Mouse (Mus musculus) MEL (cell line): ENCODE results near the gene Nat8f1. TPM values are rescaled to one million over a fixed set of nuclear protein-coding genes. Genes with fewer than 3 reads are reported as not detected.
"Not testable (repeated sequence)": the region's sequence is repeated elsewhere in the genome, so short reads cannot be mapped to it uniquely, and the experiment has no call there.

Source experiments
- DNase-seq: peaks from one replicate; pipeline ENCODE4 v3.0.0; 2011; ENCODE audit warnings: low read depth, low spot score
- H3K27ac ChIP-seq: 2 replicates; pipeline ENCODE4 v1.5.1; 2012; ENCODE audit warnings: low read depth, mild to moderate bottlenecking, control low read depth, low read length, moderate library complexity; ENCODE audit not compliant: control insufficient read depth
- H3K27me3 ChIP-seq, 2 experiments: fragments of 150-350 bp in 1 of 2; sonication (generic) in 1 of 2; 2 replicates each; pipeline ENCODE4 v1.6.1; 2012; ENCODE audit warnings: low read length in 2 of 2, mild to moderate bottlenecking in 2 of 2, improper control_type of control experiment in 1 of 2, moderate library complexity in 1 of 2; ENCODE audit not compliant: insufficient read depth in 2 of 2, control insufficient read depth in 1 of 2
- H3K36me3 ChIP-seq, 2 experiments: 2 replicates each; pipeline ENCODE4 v1.6.1; 2012 to 2014; ENCODE audit warnings: low read length in 2 of 2, improper control_type of control experiment in 1 of 2, inconsistent platforms in 1 of 2, mild to moderate bottlenecking in 1 of 2; ENCODE audit not compliant: insufficient read depth in 2 of 2, control insufficient read depth in 1 of 2
- H3K4me1 ChIP-seq, 2 experiments: fragments of 150-350 bp in 1 of 2; sonication (generic) in 1 of 2; 2 replicates each; pipeline ENCODE4 v1.6.1; 2012; ENCODE audit warnings: low read length in 2 of 2, improper control_type of control experiment in 1 of 2, mild to moderate bottlenecking in 1 of 2; ENCODE audit not compliant: insufficient read depth in 2 of 2, control insufficient read depth in 1 of 2
- H3K4me3 ChIP-seq, 2 experiments: fragments of 150-350 bp in 1 of 2; sonication (generic) in 1 of 2; 2 replicates each; pipeline ENCODE4 v1.5.1; 2012; ENCODE audit warnings: low read depth in 2 of 2, low read length in 2 of 2, mild to moderate bottlenecking in 2 of 2, moderate library complexity in 2 of 2, control low read depth in 1 of 2, improper control_type of control experiment in 1 of 2; ENCODE audit not compliant: control insufficient read depth in 1 of 2, insufficient read depth in 1 of 2
- H3K79me2 ChIP-seq: 2 replicates; pipeline ENCODE4 v1.6.1; 2012; ENCODE audit warnings: mild to moderate bottlenecking, low read length, moderate library complexity; ENCODE audit not compliant: control insufficient read depth, poor library complexity, insufficient read depth
- H3K9ac ChIP-seq: 2 replicates; pipeline ENCODE4 v1.6.1; 2012; ENCODE audit warnings: low read depth, mild to moderate bottlenecking, control low read depth, low read length, moderate library complexity; ENCODE audit not compliant: control insufficient read depth, poor library complexity, severe bottlenecking
- H3K9me3 ChIP-seq: fragments of 150-350 bp; sonication (generic); replicated peaks from 2 replicates; pipeline ENCODE4 v1.6.1; 2012; ENCODE audit warnings: mild to moderate bottlenecking, low read length, improper control_type of control experiment, moderate library complexity; ENCODE audit not compliant: insufficient read depth
- CTCF ChIP-seq, 3 experiments: IDR thresholded peaks in 2 of 3; conservative IDR thresholded peaks in 1 of 3; 2 replicates each; pipeline ENCODE4 v1.5.1; 2011 to 2012; ENCODE audit warnings: low read length in 3 of 3, low read depth in 2 of 3, mild to moderate bottlenecking in 2 of 3, improper control_type of control experiment in 1 of 3, inconsistent platforms in 1 of 3, mixed read lengths in 1 of 3, moderate library complexity in 1 of 3; ENCODE audit not compliant: control insufficient read depth in 1 of 3, insufficient read depth in 1 of 3, poor library complexity in 1 of 3, severe bottlenecking in 1 of 3
- ELF1 ChIP-seq: IDR thresholded peaks from 2 replicates; pipeline ENCODE4 v1.6.1; 2014; ENCODE audit warnings: low read depth, mild to moderate bottlenecking, inconsistent platforms, low read length, improper control_type of control experiment, moderate library complexity
- EP300 ChIP-seq, 2 experiments: IDR thresholded peaks; 2 replicates each; pipeline ENCODE4 v1.6.1; 2011; ENCODE audit warnings: improper control_type of control experiment in 2 of 2, low read length in 2 of 2, low read depth in 1 of 2, mild to moderate bottlenecking in 1 of 2
- ETS1 ChIP-seq: IDR thresholded peaks from 2 replicates; pipeline ENCODE4 v1.6.1; 2012; ENCODE audit warnings: low read depth, mild to moderate bottlenecking, inconsistent platforms, low read length, improper control_type of control experiment, moderate library complexity
- GATA1 ChIP-seq: IDR thresholded peaks from 2 replicates; pipeline ENCODE4 v1.6.1; 2011; ENCODE audit warnings: low read depth, low read length, improper control_type of control experiment
- HCFC1 ChIP-seq: IDR thresholded peaks from 2 replicates; pipeline ENCODE4 v1.6.1; 2012; ENCODE audit warnings: low read depth, mild to moderate bottlenecking, inconsistent platforms, low read length, improper control_type of control experiment, moderate library complexity
- MAX ChIP-seq: IDR thresholded peaks from 2 replicates; pipeline ENCODE4 v1.6.1; 2011; ENCODE audit warnings: low read length, improper control_type of control experiment
- MXI1 ChIP-seq: IDR thresholded peaks from 2 replicates; pipeline ENCODE4 v1.6.1; 2011; ENCODE audit warnings: mild to moderate bottlenecking, low read depth, low read length, improper control_type of control experiment
- MYC ChIP-seq: IDR thresholded peaks from 2 replicates; pipeline ENCODE4 v1.6.1; 2011; ENCODE audit warnings: low read depth, mild to moderate bottlenecking, low read length, improper control_type of control experiment, moderate library complexity
- NELFE ChIP-seq: IDR thresholded peaks from 2 replicates; pipeline ENCODE4 v1.6.1; 2011; ENCODE audit warnings: low read depth, low read length, improper control_type of control experiment
- POLR2A ChIP-seq, 2 experiments: IDR thresholded peaks; 2 replicates each; pipeline ENCODE4 v1.6.1; 2011 to 2012; ENCODE audit warnings: low read length in 2 of 2, mild to moderate bottlenecking in 2 of 2, control low read depth in 1 of 2, improper control_type of control experiment in 1 of 2, low read depth in 1 of 2, moderate library complexity in 1 of 2; ENCODE audit not compliant: control insufficient read depth in 1 of 2, insufficient read depth in 1 of 2, poor library complexity in 1 of 2
- POLR2AphosphoS2 ChIP-seq: IDR thresholded peaks from 2 replicates; pipeline ENCODE4 v1.6.1; 2011; ENCODE audit warnings: low read length, improper control_type of control experiment
- SIN3A ChIP-seq: IDR thresholded peaks from 2 replicates; pipeline ENCODE4 v1.6.1; 2012; ENCODE audit warnings: low read length, improper control_type of control experiment, inconsistent platforms
- TAL1 ChIP-seq: IDR thresholded peaks from 2 replicates; pipeline ENCODE4 v1.6.1; 2012; ENCODE audit warnings: mild to moderate bottlenecking, inconsistent platforms, low read length, moderate library complexity, mixed read lengths
- TBP ChIP-seq: IDR thresholded peaks from 2 replicates; pipeline ENCODE4 v1.8.0; 2011; ENCODE audit warnings: low read depth, low read length, improper control_type of control experiment
- TCF12 ChIP-seq: IDR thresholded peaks from 2 replicates; pipeline ENCODE4 v1.6.1; 2014; ENCODE audit warnings: low read depth, mild to moderate bottlenecking, inconsistent platforms, low read length, improper control_type of control experiment, moderate library complexity
- USF1 ChIP-seq: IDR thresholded peaks from 2 replicates; pipeline ENCODE4 v1.6.1; 2014; ENCODE audit warnings: low read depth, mild to moderate bottlenecking, inconsistent platforms, low read length, improper control_type of control experiment, moderate library complexity
- ZMIZ1 ChIP-seq: IDR thresholded peaks from 2 replicates; pipeline ENCODE4 v1.6.1; 2012; ENCODE audit warnings: low read depth, mild to moderate bottlenecking, inconsistent platforms, low read length, improper control_type of control experiment, moderate library complexity
- polyA plus RNA-seq, 2 experiments: library from polyadenylated mRNA; stranded (reverse) in 1 of 2; unstranded in 1 of 2; fragments of >175 nt in 1 of 2; fragments of >200 nt in 1 of 2; gene quantifications; 2 replicates each; pipeline versions ENCODE4 v1.2.1 to v1.2.4; 2012; ENCODE audit warnings: low replicate concordance in 2 of 2, low read depth in 1 of 2; ENCODE audit not compliant: insufficient read length in 2 of 2, insufficient read depth in 1 of 2, missing spikeins in 1 of 2
- total RNA-seq: library from RNA; depleted of rRNA; stranded (reverse); fragments of 300-350 nt; gene quantifications from 2 replicates; pipeline ENCODE4 v1.2.3, GENCODE M21; 2012; rRNA removed

Gene Nat8f1
- total RNA-seq (5.3 and 5.7 TPM in 2 replicates), polyA plus RNA-seq (1 to 10 TPM in 1 of 2 experiments, not detected in 1; 6.9 TPM)

DNA sequence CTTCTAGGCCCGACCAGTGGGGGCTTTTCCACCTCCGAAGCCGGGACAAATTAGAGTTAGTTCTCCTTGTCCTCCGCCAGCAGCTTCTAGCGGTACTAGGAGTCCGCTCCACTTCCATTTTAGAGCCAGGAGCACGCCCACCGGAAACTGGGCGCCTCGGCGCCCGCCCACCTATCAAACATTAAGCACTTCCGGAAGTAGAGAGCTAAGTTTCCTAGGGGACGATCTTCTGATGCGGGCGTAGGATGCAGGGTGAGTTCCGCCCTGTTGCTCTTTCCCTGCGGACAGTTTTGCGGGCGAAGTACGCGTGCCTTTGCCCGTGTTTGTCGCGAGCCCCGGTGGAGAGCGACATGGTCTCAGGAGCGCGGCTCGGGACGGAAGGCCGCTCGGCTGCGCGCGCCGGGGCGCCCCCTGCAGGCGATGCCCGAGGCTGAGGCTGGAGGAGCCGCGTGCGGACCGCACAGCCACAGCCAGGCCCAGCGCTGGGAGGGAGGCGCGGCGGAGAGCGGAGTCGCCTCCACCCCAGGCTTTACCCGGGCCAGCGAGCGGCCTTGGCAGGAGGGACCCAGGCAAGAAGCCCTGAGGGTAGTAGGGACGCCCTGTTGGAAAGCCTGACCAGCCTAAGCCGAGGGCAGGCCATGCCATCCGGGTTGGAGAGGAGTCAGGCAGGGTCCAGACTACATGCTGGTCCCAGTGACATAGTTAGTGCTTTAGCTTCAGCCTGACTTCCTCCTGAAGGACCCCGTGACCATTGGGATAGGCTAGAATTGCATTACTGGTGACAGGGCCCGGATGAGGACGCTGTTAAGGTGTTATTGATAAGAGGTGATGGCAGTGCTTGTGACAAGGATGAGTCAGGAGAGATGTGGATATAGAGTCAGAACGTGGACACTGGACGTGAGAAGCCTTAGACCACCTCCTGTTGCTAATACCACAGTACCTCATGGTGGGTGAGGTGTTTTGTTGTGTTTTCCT lies at the start of gene Nat8f1:
Gene Nat8f1, minus strand, starts transcription at position 149 of the 975 bp plus-strand sequence.
- not testable (repeated sequence) for H3K27me3 ChIP-seq
- TF ChIP-seq ELF1 (peak; percentile 83), USF1 (peak; percentile 80), NELFE (peak; percentile 57), TCF12 (peak; percentile 50), TAL1 (peak; percentile 66), CTCF (IDR thresholded peaks at IDR 0.05 in 2 of 3, conservative IDR thresholded peaks at IDR 0.05 in 1 of 3; ENCODE audit: control insufficient read depth in 1 of 3, insufficient read depth in 1 of 3, low read depth in 2 of 3, low read length in 3 of 3, poor library complexity in 1 of 3, severe bottlenecking in 1 of 3) (peak in 2 of 3 experiments; percentile 22 to 41; a peak in 3 of 6 replicates), HCFC1 (peak; percentile 72), TBP (peak; percentile 87), ETS1 (peak; percentile 28; the same call in 1 of the 2 replicates), MYC (peak; percentile 71; the same call in 1 of the 2 replicates), POLR2A (IDR thresholded peaks at IDR 0.05; ENCODE audit: control insufficient read depth in 1 of 2, insufficient read depth in 1 of 2, low read depth in 1 of 2, low read length in 2 of 2, poor library complexity in 1 of 2) (peak; percentile 70 to 78), EP300 (IDR thresholded peaks at IDR 0.05; ENCODE audit: low read depth in 1 of 2, low read length in 2 of 2) (peak; percentile 19 to 43; a peak in 2 of 4 replicates), SIN3A (peak; percentile 77), MXI1 (peak; percentile 46), GATA1 (peak; percentile 67), MAX (peak; percentile 19; the same call in 1 of the 2 replicates), ZMIZ1 (peak; percentile 84), POLR2AphosphoS2 (peak; percentile 59; the same call in 1 of the 2 replicates)
- TF ChIP-seq, all 39 proteins: peak for 18; not testable (repeated sequence) for 21
- peaks cover 13% of the 10 kb centered on the region for H3K79me2 ChIP-seq
- H3K4me1 ChIP-seq, H3K36me3 ChIP-seq, H3K9me3 ChIP-seq: not testable (repeated sequence)
- peak within 1 kb of the TSS; percentile 77 for H3K27ac ChIP-seq
- DNase-seq = peak; percentile 95
- peak within 1 kb of the TSS; percentile 71 to 80 for H3K4me3 ChIP-seq
- peak within 1 kb of the TSS; percentile 73 for H3K9ac ChIP-seq
